Mouse (Mus musculus): ENCODE results near the gene Rab11fip3.
"Not testable (repeated sequence)": the region's sequence is repeated elsewhere in the genome, so short reads cannot be mapped to it uniquely, and the experiment has no call there.

The Rab11fip3 gene

DNA sequence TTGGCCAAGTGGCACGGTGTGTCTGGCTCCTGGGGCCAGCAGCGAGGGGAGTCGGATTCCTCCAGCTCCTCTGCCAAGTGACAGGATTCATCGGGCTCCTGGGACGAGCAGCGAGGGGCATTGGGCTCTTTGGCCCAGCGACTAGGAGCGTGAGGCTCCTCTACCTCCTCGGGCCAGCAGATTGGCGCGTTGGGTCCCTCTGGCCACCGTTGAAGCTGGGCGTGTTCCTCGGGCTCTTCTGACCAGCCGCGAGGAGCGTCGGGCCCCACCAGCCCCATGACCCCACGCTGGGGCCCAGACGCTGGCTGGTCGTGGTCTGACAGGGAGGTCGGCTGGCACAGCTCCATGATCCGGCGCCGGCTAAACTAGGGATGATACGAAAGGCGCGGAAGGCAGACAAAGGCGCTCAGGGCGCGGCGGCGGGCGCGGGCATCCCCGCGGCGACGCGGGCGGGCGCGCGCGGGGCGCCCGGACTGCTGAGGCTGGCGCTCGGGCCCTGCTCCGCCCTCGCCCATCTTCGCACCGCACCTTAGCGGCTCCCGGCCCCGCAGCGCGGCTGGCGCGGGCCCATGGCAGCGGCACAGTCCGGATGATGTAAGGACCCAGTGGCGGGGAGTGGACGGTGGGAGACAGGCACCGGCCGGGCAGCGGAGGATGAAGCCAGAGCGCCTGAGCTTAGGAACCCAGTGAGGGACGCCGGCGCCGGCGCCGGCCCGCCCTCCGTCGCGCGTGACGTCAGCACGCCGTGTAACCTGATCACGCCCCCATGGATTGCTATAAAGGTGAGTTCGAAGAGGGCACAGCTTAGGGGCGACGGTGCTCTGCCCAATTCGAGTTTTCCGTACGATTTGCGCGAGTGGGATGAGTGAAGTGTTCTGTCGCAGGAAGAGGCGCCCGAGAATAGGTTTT lies at the start of gene Rab11fip3:
Gene Rab11fip3 (minus strand): TSS at position 725 of the 909 bp plus-strand sequence.
- DNase-seq = peak; percentile 92

DNA sequence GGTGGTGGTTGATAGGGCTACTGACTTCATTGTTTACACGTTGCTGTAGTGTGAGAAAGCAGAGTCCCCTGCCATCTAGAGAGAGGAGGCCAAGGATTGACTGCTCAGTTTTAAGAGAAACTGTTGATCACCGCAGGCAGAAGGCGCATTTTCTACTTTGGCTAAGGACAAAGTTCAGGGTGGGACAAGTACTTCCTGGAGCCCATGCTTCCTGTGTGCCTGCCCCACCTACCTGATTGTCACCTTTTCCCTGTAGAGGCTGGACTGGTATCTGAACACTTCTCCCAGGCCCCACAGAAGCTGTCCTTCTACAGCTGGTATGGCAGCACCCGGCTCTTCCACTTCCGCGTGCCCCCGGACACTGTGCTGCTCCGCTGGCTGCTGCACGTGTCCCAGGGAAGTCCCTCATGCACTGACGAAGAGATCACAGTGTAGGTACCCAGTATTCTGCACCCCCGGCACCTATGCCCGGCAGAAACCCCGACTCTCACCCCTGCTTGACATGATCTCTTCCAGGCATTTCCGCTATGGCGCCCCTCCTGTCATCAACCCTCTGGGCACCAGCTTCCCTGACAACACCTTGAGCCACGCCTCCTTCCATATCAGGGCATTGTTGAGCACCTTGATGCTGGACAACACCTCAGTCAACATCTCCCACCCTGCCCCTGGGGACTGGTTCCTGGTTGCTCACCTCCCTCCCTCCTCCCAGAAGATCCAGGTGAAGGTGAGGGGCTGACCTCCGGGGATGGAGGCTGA lies 47.3 kb upstream of the Rab11fip3 start:
- no peak for DNase-seq

DNA sequence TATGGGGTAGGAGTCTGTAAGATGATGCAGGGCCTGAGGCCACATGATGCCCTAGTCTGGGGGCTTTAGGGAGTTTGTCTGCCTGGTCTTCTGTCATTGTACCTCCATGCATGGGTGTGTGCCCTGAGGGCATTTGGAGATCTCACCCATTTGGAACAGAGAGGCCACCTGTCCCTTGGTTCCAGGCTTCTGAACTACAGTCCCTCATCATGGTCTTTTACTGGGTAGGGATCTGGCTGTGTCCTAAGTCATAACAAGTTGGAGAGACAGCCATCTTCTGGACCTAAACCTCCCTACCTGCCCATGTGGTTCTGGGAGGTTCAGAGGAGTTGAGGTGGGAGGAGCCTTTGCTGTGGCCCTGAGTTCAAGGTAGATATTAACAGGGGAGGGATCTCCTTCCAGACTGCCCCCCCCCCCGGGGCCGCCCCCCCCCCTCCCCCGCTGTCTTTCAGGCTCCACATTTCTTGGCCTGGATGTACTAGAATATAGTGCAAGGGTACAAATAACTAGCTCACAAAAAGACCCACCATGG lies 46.7 kb upstream of the Rab11fip3 start:
- peak; percentile 62 for DNase-seq

DNA sequence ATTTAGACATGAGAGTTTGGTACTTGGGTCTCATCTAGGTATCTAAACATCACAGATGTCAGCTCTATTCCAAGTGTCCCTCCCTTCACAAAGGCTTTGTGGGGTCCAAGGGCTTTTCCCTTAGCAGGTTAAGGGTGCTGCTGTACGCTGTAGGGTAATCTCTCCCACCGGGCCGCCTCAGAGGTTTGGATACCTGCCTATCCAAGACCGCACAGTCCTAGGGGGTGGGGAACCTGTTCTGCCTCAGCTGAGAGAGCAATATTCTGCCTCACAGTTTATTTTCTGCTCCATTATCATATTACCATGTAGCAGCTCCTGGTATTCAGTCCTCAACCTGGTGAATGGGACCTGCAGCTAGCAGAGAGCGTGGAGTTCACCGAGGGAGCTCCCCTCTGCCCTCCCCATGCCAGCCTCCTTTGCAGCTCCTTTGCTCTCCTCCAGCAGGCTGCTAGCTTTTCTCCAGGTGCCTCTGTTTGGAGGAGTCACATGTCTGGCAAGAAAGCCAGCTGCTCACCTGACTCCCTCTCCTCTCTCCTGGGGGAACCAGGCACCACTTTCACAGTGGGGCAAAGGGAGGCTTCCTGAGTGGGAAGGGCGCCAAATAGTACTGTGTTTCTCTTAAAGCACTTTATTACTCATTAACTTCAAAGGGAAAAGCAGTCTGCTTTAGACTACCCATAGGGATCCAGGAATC lies 46.0 kb upstream of the Rab11fip3 start:
- DNase-seq = peak; percentile 90

DNA sequence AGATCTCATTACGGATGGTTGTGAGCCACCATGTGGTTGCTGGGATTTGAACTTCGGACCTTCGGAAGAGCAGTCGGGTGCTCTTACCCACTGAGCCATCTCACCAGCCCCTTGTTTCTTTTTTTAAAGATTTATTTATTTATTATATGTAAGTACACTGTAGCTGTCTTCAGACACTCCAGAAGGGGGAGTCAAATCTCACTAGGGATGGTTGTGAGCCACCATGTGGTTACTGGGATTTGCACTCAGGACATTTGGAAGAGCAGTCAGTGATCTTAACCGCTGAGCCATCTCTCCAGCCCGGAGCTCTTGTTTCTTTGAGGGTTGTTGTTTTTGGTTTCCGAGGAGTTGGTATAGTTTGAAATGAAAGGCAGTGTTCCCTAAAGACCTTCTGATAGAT lies 45.1 kb upstream of the Rab11fip3 start:
- not testable (repeated sequence) for DNase-seq

DNA sequence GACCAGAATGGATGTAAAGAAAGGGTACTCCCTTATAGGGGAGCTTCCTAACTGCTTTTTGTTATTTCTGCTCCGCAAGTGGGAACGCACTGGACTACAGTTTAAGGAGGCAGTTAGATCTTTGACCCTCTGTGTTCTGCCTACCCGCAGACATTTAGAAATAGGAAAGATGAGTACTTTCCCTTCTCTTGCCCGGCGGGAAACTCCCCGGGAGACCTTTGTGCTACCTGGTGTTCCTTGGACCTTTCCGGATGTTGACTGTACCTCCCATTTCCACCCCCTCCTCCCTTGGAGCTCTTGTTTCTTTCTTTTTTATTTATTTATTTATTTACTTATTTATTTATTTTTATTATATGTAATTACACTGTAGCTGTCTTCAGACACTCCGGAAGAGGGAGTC lies 44.7 kb upstream of the Rab11fip3 start:
- peak; percentile 70 for DNase-seq

DNA sequence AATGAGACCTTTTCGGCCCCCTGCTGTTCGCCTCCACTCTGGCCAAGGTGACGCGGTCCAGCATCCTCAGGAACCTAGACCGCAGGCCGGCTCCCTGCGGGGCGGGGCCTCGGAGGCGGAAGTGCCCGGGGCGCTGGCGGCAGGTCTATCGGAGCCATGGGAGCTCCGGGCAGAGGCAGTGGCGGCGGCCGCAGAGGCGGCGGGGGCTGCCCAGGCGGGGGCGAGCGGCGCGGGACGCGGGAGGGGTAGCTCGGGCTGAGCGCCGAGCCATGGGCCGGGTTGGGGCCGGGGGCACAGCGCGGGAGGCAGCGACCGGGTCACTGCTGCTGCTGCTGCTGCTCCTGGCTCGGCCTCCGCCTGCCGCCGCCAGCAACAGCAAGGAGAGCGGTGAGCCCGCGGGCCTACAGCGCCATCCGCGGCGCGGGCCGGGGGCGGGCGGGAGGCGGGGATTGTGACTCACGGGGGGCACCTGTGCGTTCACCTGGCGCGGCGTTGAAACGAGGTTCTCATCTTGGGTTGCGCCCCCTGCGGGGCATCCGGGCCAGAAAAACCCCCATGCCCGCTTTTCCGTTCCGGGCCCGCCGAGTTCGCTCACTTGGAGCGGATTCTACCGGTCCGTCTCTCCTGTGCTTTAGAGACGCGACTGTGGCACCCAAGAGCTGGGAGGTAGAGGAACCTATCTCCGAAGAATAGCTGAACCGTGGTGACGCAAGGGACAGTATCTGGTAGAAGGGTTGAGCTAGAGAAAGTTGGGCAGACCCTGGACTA lies 44.0 kb upstream of the Rab11fip3 start, which contains the start of gene Tmem8:
Gene Tmem8 (plus strand): TSS at position 119 of the 768 bp plus-strand sequence.
- peak; percentile 88 for DNase-seq

DNA sequence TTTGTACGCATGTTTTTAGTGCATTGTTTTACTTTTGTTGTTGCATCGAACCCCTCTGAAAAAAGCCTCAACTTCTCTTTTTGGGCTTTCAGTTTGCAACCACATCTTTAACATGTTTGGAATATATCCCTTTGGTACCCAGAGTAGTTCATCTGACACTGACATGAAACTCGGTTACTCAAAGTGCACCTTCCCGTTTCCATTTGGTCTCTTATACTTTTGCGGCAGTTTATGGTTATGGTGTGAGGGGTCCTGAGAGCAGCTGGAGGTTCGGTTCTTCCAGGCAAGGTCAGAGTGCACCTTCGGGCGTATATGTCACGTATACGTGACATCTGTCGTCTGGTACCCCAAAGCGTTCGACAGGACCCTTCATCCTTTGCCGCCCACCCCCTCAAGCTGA lies 43.4 kb upstream of the Rab11fip3 start:
- no peak for DNase-seq

DNA sequence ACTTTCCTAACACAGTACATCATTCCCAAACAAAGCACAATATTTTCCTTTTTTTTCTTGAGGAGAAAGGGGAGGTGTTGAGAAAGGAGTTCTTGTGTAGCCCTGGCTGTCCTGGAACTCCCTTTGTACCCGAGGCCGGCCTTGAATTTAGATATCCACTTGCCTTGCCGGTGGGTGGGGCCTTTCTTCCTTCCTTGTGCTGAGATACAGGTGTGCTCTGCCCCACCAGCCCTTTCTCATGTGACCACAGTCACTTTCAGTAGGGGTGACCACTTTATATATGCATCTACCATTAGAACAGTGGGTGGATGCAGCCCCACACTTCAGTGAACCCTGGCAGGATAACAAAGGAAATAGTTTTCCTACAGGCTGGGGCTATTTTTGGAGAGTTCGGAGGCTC lies 42.4 kb upstream of the Rab11fip3 start:
- DNase-seq = no peak

DNA sequence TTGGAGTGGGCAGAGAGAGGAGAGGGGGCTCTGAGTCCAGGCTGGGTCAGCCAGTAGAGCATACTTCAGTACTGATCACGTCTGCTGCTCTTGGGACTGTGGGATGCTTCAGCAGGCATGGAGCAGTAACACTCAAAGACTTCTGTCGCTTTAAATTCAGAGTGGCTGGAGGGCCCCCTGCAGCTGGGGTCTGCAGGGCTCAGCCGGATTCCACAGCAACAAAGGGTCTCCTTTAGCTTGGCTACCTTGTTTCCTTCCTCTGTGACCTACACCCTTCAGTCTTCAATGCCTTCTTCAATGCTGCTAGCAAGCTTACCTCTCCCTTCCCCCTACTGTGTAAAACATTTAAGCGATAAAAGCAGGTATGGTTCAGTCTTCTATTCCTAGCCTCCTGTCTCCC lies 41.7 kb upstream of the Rab11fip3 start:
- DNase-seq = no peak

DNA sequence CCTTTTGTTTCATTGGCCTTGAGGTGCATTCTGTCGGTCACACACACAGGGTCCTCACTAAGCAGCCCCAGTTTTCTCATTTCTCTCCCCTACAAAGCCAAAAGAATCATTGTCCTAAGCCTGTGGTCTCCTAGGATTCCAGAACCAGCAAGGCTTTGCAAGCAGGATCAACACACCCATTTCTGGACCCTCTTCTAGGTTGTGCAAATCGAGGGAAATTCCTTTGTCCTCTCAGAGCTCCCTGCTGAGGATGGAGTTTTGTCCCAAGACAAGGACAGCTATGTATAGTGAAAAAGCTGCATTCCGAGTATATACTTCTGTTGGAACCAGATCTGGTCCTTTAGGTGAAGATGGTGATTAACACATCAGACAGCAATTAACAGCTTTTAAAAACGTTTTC lies 40.8 kb upstream of the Rab11fip3 start:
- no peak for DNase-seq

DNA sequence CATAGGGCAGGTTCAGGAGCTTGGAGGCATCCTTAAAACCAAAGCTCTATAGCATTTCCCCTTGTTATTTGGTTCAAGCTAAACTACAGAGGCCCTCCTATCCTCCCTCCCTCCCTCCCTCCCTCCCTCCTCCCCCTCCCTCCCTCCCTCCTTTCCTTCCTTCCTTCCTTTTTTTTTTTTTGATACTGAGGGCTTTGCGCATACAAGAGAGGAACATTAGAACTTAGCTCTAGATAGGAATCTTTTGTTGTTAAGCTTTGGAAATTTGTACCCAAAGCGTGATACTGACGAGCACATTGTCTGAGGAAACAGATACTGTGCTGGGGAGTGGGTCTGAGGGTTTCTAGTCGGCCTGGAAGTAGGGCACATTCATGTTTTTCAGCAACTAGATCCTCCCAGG lies 36.3 kb upstream of the Rab11fip3 start:
- no peak for DNase-seq

DNA sequence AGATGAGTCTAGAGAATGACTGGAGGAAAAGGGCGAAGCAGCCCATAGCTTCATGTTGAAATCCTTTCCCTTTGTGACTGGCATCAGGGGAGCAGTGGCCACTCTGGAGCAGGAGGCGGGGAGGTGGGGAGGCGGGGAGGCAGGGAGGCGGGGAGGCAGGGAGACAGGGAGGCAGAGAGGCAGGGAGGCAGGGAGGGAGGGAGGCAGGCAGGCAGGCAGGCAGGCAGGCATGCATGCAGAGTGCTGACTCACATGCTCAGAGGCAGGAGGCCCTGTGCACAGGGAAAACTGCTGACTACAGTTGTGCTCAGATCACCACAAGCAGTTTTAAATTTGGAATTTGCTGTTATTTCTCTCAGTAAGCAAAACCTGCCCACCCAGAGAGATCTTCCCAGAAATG lies 32.1 kb upstream of the Rab11fip3 start:
- DNase-seq = peak; percentile 81

DNA sequence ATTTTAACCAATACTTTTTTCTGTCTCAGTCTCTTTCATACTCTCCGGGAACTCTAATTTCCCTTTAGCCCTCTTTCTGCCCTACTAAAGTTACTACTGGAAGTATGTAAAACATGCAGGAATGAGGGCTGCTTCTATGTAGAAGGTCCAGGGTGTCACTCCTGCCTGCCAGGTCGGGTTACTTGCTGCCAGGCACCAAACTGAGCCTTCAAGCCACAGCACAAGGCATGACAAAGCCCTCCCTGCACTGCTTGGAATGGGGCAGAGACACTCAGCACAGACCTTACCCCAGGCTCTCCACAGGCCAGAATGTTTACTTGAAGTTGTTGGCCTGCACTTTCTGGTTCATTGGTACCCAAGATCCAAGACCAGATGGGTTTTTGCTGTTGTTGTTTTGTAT lies 30.8 kb upstream of the Rab11fip3 start:
- no peak for DNase-seq

DNA sequence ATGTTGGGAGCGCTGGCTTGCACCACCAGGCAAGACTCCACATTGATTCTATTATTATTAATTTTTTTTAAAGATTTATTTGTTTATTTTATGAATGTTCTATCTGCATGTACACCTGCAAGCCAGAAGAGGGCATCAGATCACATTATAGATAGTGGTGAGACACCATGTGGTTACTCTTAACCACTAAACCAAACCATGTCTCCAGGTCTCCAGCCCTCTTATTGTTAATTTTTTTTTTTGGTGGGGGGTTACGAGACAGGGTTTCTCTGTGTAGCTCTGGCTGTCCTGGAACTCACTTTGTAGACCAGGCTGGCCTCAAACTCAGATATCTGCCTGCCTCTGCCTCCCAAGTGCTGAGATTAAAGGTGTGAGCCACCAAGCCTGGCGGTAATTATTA lies 30.0 kb upstream of the Rab11fip3 start:
- DNase-seq = peak; percentile 39

DNA sequence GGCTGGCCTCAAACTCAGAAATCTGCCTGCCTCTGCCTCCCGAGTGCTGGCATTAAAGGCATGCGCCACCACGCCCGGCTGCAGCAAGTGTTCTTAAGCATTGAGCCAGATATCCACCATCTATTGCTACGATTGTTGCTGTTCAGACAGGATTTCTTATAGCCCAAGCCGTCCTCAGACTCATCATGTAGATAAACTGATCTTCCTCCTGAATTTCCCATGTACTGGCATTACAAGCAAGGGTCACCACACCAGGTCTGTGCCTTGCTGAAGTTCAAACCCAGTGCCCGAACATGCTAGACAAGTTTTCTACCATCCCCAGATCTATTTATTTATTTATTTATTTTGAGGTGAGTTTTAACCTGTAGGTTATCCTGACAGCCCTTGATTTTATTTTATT lies 29.1 kb upstream of the Rab11fip3 start:
- DNase-seq = no peak

DNA sequence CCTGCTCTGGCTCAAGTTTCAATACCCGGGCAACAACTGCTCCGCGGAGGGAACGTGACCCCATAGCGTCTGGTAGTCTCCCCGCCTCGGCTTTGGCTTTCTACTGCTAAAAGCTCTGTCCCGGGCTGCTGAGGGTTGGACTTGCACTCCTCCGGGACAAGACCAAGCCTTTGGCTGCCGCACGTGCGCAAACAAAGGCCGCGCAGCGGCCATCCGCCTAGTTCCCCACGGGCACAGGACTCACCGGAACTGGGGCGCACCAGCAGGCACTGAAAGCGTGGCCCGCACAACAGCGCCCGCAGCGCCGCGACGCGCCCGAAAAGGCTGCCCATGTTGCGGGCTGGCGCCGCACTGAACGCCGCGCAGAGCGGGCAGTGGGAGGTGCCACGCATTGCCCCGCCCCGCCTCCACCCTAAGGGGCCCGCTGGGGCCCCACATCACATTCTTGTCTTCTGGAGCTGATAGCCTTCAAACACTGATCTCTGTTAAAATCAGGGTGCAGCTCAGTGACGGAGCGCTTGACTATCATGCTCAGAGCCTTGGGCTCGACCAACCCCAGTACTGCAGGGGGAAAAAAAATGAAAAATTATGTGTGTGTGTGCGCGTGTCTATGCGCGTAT lies 25.9 kb upstream of the Rab11fip3 start, which contains the start of gene Nme4:
Gene Nme4 (minus strand): TSS at position 482 of the 620 bp plus-strand sequence.
- DNase-seq = peak; percentile 62

DNA sequence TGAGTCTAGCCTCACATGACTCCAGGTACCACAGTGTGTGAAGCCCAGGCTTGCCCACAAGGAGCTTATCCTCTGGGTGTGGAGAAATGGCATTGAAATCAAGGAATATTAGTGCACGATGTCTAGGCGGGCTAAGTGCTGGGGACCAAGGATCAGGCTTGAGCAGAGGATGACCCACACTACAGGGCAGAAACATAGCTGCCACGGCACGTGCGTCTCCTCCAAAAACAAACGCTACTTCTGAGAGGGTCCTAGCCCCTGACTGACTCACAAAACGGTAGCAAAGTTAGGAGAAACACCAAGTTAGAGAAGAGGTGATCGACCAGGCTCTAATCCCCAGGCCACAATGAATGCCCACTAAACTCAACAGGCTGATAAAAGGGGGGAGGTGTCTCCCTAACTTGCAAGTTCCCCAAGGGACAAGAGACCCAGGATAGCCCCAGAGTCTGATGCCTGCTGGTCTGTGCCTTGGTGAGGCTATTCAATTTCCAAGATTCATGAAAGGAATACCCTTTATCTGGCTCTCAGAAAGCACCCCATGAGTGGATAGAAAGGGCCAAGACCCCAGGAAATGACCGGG lies 25.3 kb upstream of the Rab11fip3 start:
- DNase-seq = no peak

DNA sequence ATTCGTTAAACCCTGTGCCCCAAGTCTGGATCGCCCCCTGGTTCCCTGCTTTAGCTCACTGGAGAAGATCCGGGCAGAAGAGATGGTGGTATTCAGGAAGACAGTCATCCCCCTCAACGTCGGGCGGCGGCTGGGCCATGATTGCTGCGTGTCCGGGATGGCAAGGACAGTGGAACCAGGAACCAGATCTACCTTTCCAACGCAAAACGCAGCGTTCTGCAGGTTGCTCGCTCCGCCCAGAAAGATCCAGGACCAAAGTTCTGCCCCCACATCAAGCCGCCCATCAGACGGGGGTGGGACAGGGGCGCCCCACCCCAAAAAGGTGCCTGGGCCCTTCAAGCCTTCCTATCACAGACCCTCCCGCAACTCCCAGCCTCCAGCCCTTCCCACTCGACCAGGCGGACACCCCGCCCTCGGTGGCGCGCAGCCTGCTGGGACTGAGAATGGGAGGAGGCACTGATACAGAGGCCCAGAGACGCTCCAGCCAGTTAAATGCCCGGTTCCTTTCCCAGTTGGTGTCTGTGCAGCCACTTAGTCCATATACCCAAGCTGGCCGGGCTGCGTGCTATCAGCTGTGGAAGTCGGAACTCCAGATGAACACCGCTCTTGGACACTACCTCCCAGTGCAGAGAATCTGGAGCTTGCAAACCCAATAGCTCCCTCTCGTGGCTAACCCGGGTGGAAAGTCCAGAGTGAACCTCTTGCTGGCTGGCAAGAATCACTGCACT lies 20.7 kb upstream of the Rab11fip3 start, which contains the start of gene Decr2:
Gene Decr2 (minus strand): TSS at position 433 of the 728 bp plus-strand sequence.
- DNase-seq = peak; percentile 93

DNA sequence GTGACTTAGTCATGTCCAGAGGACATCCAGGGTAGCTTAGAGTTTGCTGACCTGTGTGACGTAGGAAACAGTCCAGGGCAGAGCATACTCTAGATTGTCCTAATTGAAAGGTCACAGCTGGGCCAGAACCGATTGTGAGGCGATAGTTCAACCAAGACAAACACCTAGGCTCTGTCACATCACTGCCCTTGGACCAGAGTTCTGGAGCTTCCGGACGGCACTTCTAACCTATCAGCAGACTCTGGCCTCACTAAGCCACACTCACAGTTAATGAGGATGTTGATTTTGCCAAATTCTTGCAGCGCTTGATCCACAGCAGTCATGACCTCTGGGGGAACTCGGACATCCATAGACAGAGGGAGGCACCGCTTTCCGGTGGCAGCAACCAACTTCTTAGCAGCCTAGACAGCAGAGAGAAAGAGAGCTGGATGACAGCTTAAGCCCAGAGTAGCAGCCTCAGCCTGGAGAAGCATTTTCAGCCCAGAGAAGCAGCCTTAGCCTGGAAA lies 17.8 kb upstream of the Rab11fip3 start:
- DNase-seq = no peak

Data from kidney, postnatal 14 days (tissue).